Mouse (Mus musculus) gonadal fat pad, adult 2 months (tissue): ENCODE measurements around the gene Phf2. TPM values are rescaled to one million over a fixed set of nuclear protein-coding genes. Genes with fewer than 3 reads are reported as not detected.

Source experiments
- polyA plus RNA-seq: library from polyadenylated mRNA; depleted of rRNA; stranded (reverse); fragments of >200 nt; gene quantifications from 2 replicates; pipeline ENCODE4 v1.2.3, GENCODE M21; 2012; rRNA removed

Gene Phf2
- polyA plus RNA-seq, 1 experiment: 12.2 TPM

Other genes starting within 250 kb of the Phf2 start
- gene Ptpdc1, start 245.5 kb downstream of the Phf2 start, polyA plus RNA-seq: 4.2 and 7.2 TPM in 2 replicates
- gene Barx1, start 208.1 kb downstream of the Phf2 start, polyA plus RNA-seq: not detected in 2 replicates
- 82.0 and 83.2 TPM in 2 replicates for gene Fam120a, start 96.9 kb upstream of the Phf2 start, polyA plus RNA-seq